Mouse (Mus musculus) ZHBTc4 (cell line): Measurements from ENCODE around the gene Eya2.

Source experiments
- DNase-seq: peaks from one replicate; pipeline ENCODE4 v3.0.0-alpha.2; 2011; ENCODE audit warnings: low read depth, low spot score

The Eya2 gene

GRCm38 (mm10) chr2:165716688-165717087, 121.9 kb downstream of the Eya2 start:
- DNase-seq: peak; percentile 90

- DNase-seq: peak; percentile 77
These were observed 122.6 kb downstream of the Eya2 start for GRCm38 (mm10) chr2:165717182-165718176.

GRCm38 (mm10) chr2:165719382-165719781, 124.5 kb downstream of the Eya2 start:
- no peak for DNase-seq

- peak; percentile 71 for DNase-seq
These were observed 127.1 kb downstream of the Eya2 start for GRCm38 (mm10) chr2:165721941-165722340.

GRCm38 (mm10) chr2:165732552-165733238, 137.9 kb downstream of the Eya2 start:
- no peak for DNase-seq

GRCm38 (mm10) chr2:165733701-165734100, 138.9 kb downstream of the Eya2 start:
- DNase-seq: no peak

- DNase-seq: no peak
These were observed 141.5 kb downstream of the Eya2 start for GRCm38 (mm10) chr2:165736297-165736696.

- DNase-seq: peak; percentile 68
These were observed 145.5 kb downstream of the Eya2 start for GRCm38 (mm10) chr2:165740381-165740780.

GRCm38 (mm10) chr2:165740982-165741381, 146.2 kb downstream of the Eya2 start:
- no peak for DNase-seq

GRCm38 (mm10) chr2:165741526-165742050, 146.8 kb downstream of the Eya2 start:
- no peak for DNase-seq

GRCm38 (mm10) chr2:165742210-165742786, 147.5 kb downstream of the Eya2 start:
- DNase-seq: peak; percentile 74

- no peak for DNase-seq
These were observed 150.7 kb downstream of the Eya2 start for GRCm38 (mm10) chr2:165745306-165746098.

- DNase-seq: peak; percentile 56
These were observed 153.1 kb downstream of the Eya2 start for GRCm38 (mm10) chr2:165747975-165748374.

- DNase-seq: peak; percentile 37
These were observed 153.6 kb downstream of the Eya2 start for GRCm38 (mm10) chr2:165748426-165748825.

GRCm38 (mm10) chr2:165751068-165751467, 156.2 kb downstream of the Eya2 start:
- DNase-seq: peak; percentile 75

GRCm38 (mm10) chr2:165752704-165753103, 157.9 kb downstream of the Eya2 start:
- no peak for DNase-seq

- DNase-seq: no peak
These were observed 163.0 kb downstream of the Eya2 start for GRCm38 (mm10) chr2:165757799-165758198.

- DNase-seq: no peak
These were observed 163.7 kb downstream of the Eya2 start for GRCm38 (mm10) chr2:165758534-165758933.

GRCm38 (mm10) chr2:165759421-165759985, 164.7 kb downstream of the Eya2 start:
- DNase-seq: no peak

GRCm38 (mm10) chr2:165768805-165769358, 174.1 kb downstream of the Eya2 start:
- DNase-seq: no peak
